Mouse (Mus musculus) liver, postnatal 0 days (tissue): Measurements from ENCODE around the gene Clec2g. TPM values are rescaled to one million over a fixed set of nuclear protein-coding genes. Genes with fewer than 3 reads are reported as not detected.
"Not testable (repeated sequence)": the region's sequence is repeated elsewhere in the genome, so short reads cannot be mapped to it uniquely, and the experiment has no call there.

Source experiments
- ATAC-seq: fragments of 200-750 bp; cut with Nextera tagmentation; 2 replicates; pipeline ENCODE4 v1.8.0; 2017; ENCODE audit warnings: mild to moderate bottlenecking, moderate library complexity
- DNase-seq: peaks from one replicate; pipeline ENCODE4 v3.0.0-alpha.2; 2016
- H3K27ac ChIP-seq: fragments of 300-500 bp; sonication (generic); 2 replicates; pipeline ENCODE4 v1.5.1; 2014; ENCODE audit warnings: antibody characterized with exemption, moderate library complexity, mild to moderate bottlenecking, low read depth
- H3K27me3 ChIP-seq: fragments of 300-500 bp; sonication (generic); 2 replicates; pipeline ENCODE4 v1.6.1; 2014; ENCODE audit warnings: low read length, control low read depth, mixed read lengths; ENCODE audit not compliant: insufficient read depth
- H3K36me3 ChIP-seq: fragments of 300-500 bp; sonication (generic); replicated peaks from 2 replicates; pipeline ENCODE4 v1.6.1; 2014; ENCODE audit warnings: mild to moderate bottlenecking, control low read depth, low read length, moderate library complexity, mixed read lengths; ENCODE audit not compliant: insufficient read depth
- H3K4me1 ChIP-seq: fragments of 300-500 bp; sonication (generic); 2 replicates; pipeline ENCODE4 v1.6.1; 2014; ENCODE audit warnings: antibody characterized with exemption, mild to moderate bottlenecking, control low read depth; ENCODE audit not compliant: insufficient read depth
- H3K4me2 ChIP-seq: fragments of 300-500 bp; sonication (generic); 2 replicates; pipeline ENCODE4 v1.6.1; 2014; ENCODE audit warnings: low read depth, mild to moderate bottlenecking, low read length, moderate library complexity, mixed read lengths
- H3K4me3 ChIP-seq: fragments of 300-500 bp; sonication (generic); 2 replicates; pipeline ENCODE4 v1.5.1; 2014; ENCODE audit warnings: low read depth, low read length
- H3K9ac ChIP-seq: fragments of 300-500 bp; sonication (generic); replicated peaks from 2 replicates; pipeline ENCODE4 v1.6.1; 2014; ENCODE audit warnings: mild to moderate bottlenecking, moderate library complexity
- H3K9me3 ChIP-seq: fragments of 300-500 bp; sonication (generic); 2 replicates; pipeline ENCODE4 v1.6.1; 2016; ENCODE audit warnings: mild to moderate bottlenecking, control low read depth, low read length, mixed read lengths
- CTCF ChIP-seq: sonication (generic); IDR thresholded peaks from 2 replicates; pipeline ENCODE4 v1.5.1; 2016; ENCODE audit warnings: antibody characterized with exemption, low read depth
- EP300 ChIP-seq: IDR thresholded peaks from 2 replicates; pipeline ENCODE4 v1.6.1; 2016; ENCODE audit warnings: antibody characterized with exemption, low read depth, mild to moderate bottlenecking
- WGBS: fragments of 180-500 bp; shearing (Covaris S2); extraction: QIAGEN DNeasy Blood & Tissue Kit; methylation state at CpG from one replicate; pipeline ENCODE4 v1.1.7; 2014; ENCODE audit not compliant: insufficient replicate concordance; 5-methylcytosine and 5-hydroxymethylcytosine counted together
- polyA plus RNA-seq: library from polyadenylated mRNA; unstranded; fragments of >200 nt; fragmentation: Nextera tagmentation; extraction: Ambion mirVana; gene quantifications from 2 replicates; pipeline ENCODE4 v1.2.1, GENCODE M21; 2015

Gene Clec2g
- not detected in 2 replicates for polyA plus RNA-seq

DNA sequence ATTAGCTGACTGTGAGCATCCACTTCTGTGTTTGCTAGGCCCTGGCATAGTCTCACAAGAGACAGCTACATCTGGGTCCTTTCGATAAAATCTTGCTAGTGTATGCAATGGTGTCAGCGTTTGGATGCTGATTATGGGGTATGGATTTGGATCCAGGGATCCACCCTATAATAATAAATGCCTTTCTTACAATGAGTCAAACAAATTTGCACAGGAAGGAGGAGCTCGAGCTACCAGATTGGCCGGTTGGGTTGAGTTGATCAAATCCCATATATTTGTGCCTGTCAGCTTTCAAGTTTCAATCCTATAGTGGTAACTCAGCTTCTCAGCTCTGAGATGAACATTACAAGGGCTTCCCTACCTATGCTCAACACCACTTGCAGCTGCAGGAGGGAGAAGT, at the start of gene Clec2g:
Gene Clec2g, plus strand, starts transcription at position 301 of the 400 bp plus-strand sequence.
- not testable (repeated sequence) for H3K4me3 ChIP-seq, H3K27ac ChIP-seq, ATAC-seq

DNA sequence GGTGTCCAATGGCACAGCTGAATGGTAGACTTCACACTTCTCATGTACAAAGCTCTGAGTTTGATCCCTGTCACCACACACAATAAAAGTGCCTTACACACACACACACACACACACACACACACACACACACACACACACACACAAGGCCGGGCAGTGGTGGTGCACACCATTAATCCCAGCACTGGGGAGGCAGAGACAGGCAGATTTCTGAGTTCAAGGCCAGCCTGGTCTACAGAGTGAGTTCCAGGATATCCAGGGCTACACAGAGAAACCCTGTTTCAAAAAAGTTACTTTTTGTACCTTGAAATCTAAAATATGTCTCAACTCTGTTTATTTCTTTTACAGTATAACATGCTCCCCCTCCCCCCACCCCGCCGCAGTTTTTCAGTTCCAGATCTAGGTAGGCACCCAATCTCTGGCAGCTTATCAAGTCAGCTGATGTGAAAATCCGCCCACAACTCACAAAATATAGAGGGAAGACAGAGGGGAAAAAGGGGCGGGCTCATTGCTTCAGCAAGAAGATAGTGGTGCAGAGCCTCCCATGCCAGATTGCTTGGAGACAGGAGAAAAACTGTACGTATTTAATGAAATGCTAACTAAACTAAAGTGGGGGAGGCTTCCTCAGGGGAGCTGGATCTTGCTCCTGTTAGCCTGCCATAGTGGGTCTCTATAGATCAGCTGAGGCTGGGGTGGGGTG, 46.9 kb upstream of the Clec2g start, which contains the start of gene Clec2i:
Gene Clec2i, plus strand, starts transcription at position 498 of the 700 bp plus-strand sequence.
- WGBS, result 62% methylated on average over 6 of the region's 6 CpGs
- DNase-seq, H3K9me3 ChIP-seq, H3K4me1 ChIP-seq, ATAC-seq, H3K9ac ChIP-seq, H3K27me3 ChIP-seq, H3K36me3 ChIP-seq: not testable (repeated sequence)
- Histone ChIP-seq H3K27ac (0 out of 2 replicates have a peak within 1 kb of the TSS, but pooled peaks have one; percentile 7), H3K4me3 (peak within 1 kb of the TSS; percentile 36), H3K4me2 (peak within 1 kb of the TSS; percentile 58)

More for the DNA sequence above, at the start of gene Clec2g:
- not testable (repeated sequence) for DNase-seq, H3K36me3 ChIP-seq, H3K4me1 ChIP-seq, H3K27me3 ChIP-seq, H3K4me2 ChIP-seq, H3K9me3 ChIP-seq, H3K9ac ChIP-seq
- 76% methylated on average over 4 of the region's 4 CpGs for WGBS

DNA sequence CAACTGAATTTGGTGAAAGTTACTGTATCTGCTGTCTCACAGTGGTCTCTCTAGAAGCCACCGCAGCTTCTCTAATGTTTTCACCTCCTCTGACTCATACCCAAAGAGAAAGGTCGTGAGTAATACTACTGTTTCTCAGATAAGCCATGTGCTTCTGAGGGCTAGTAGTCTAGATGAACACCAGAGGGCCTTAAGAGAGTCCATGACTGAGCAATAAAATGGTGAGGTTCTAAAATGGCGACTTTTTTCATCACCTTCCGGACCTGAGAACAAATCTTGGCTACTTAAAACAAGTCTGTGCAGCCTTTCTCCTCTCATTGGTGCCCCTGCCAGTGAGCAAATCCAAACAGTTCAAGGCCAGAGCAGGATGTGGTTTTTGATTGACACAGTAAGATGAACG, 45.3 kb upstream of the Clec2g start:
- no peak for DNase-seq
- 30% methylated on average over 5 of the region's 5 CpGs for WGBS

DNA sequence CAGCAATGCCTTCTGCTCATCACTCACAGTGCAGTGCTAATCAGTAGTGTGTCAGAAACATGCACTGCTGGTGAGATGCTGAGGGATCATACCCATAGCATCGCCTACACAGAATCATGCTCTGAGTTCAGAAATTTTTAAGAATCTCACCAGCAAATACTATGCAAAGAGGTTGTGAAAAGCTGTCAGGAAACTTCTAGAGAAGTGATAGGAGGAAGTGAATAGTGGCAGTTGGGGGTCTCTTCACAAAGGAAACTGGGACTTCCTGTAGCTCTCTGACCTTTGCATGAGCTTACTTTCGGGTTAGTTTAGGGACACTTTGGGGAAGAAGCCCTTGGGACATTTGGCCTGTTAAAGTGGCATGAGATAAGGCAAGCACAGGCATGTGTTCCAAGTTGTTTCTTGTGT, 43.2 kb upstream of the Clec2g start, which contains the start of gene BC035044:
Gene BC035044, minus strand, starts transcription at position 179 of the 408 bp plus-strand sequence.
- peak; percentile 66; the same call in 1 of the 2 replicates for TF ChIP-seq EP300
- TF ChIP-seq CTCF, result no peak
- WGBS, result 41% methylated on average over 2 of the region's 2 CpGs
- peak within 1 kb of the TSS; percentile 36 for H3K4me3 ChIP-seq

More for the DNA sequence above, 45.3 kb upstream of the Clec2g start:
- peak; percentile 67 for ATAC-seq
- no peaks in the 10 kb centered on the region for H3K27me3 ChIP-seq
- H3K4me2 ChIP-seq, result peak overlapping the region; percentile 58
- no peaks in the 10 kb centered on the region for H3K36me3 ChIP-seq
- no peak overlapping the region for H3K9ac ChIP-seq
- H3K27ac ChIP-seq, result 0 out of 2 replicates have a peak overlapping the region, but pooled peaks have one; percentile 18
- peak overlapping the region; percentile 36 for H3K4me3 ChIP-seq
- no peaks in the 10 kb centered on the region for H3K9me3 ChIP-seq
- no peaks in the 10 kb centered on the region for H3K4me1 ChIP-seq
- TF ChIP-seq CTCF, result peak; percentile 18; the same call in 1 of the 2 replicates
- no peak for TF ChIP-seq EP300

DNA sequence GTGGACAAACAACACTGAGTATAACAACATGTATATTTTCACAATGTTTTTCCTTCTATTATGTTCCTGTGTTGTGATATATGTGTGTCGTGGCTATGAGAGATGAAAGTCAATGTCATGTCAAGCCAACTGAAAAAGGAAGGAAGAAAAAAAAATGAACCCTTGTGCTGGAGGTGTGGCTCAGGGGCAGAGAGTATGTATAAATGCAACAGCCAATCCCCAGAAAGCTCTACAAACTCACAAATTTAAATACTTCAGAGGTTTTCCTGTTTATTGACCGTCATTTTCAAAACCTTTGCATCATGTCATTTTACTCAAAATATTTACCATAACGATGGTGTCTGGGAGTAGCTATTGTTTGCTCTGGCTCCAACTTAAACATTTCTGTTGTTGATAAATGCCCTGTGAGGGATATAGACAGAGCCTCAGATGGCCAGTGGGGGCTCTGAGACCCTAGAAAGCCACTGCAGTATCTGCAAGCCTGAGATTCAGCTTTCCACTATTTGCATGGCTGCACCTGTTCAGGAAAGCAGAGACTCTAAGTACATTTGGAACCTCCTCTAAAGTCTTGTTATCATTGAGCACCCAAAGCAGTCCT, 38.7 kb upstream of the Clec2g start:
- no peaks in the 10 kb centered on the region for H3K9me3 ChIP-seq
- no peak overlapping the region for H3K4me2 ChIP-seq
- no peak overlapping the region for H3K4me3 ChIP-seq
- H3K9ac ChIP-seq, result no peak overlapping the region
- no peaks in the 10 kb centered on the region for H3K27me3 ChIP-seq
- H3K4me1 ChIP-seq, result no peaks in the 10 kb centered on the region
- no peak overlapping the region for H3K27ac ChIP-seq
- TF ChIP-seq CTCF (no peak), EP300 (no peak)
- H3K36me3 ChIP-seq, result no peaks in the 10 kb centered on the region
- WGBS, result 59% methylated on average over 3 of the region's 3 CpGs
- ATAC-seq, result no peak
- DNase-seq, result no peak

More for the DNA sequence above, 43.2 kb upstream of the Clec2g start, which contains the start of gene BC035044:
- no peaks in the 10 kb centered on the region for H3K27me3 ChIP-seq
- DNase-seq, result no peak
- H3K36me3 ChIP-seq, result no peaks in the 10 kb centered on the region
- peak within 1 kb of the TSS; percentile 26; the same call in 1 of the 2 replicates for H3K9ac ChIP-seq
- H3K4me2 ChIP-seq, result peak within 1 kb of the TSS; percentile 58
- H3K4me1 ChIP-seq, result no peaks in the 10 kb centered on the region
- H3K27ac ChIP-seq, result peak within 1 kb of the TSS; percentile 46
- peak; percentile 33 for ATAC-seq
- H3K9me3 ChIP-seq, result no peaks in the 10 kb centered on the region

DNA sequence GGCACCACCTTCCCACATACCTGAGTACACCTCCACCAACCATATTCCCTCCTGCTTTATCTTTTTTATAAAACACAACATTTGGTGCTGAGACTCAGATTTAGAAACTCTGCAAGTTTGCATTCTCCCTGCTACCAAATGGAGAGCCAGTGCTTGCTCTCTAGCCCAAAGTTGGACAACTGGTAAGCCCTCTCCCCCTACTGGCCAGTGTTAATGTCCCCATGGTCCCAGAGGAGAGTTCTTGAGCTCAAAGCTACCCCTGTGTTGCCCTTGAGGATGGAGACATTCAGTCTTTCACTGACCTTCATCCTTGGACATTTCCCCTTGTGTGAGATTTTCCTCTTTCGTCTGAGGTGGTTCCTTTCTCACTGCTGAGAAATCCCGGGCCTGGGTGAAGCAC, 34.1 kb upstream of the Clec2g start:
- WGBS, result 68% methylated on average over 2 of the region's 2 CpGs

DNA sequence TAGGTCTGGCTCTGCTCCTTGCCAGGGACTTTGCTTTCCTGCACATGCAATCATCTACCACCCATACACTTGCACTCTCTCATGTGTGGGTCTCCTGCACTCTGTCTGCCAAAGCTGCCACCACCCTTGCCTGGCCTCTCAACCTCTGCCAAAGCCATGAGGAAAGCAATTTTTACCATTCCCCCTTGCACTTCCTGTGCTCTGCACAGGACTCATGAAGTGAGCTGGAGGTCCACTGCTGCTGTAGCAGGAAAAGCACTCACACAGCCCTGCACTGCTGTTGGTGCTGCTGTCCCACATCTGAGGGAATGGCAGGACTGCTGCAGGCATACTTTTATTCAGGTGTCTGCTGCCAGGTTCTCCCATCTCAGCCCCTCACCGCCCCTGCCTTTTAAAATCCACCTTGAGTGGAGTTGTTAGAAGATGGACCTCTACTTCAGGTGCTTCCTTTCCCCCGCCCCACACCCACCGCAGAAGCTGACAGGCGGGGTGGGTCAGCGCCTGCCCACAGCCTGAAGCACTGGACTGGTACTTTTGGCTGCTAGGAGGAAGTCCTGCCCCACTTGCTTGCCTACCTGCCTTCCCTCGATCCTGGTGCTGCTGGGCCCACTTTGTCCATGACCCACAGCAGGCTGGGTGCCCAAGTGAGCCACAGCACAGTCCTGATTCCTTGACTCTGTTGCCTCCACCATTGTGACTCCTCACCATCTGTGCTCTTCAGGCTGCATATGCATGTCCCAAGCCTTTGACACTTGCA, 33.2 kb upstream of the Clec2g start:
- WGBS, result 77% methylated on average over 6 of the region's 6 CpGs
- H3K27ac ChIP-seq, H3K4me2 ChIP-seq, H3K9me3 ChIP-seq, H3K4me1 ChIP-seq, H3K9ac ChIP-seq, H3K4me3 ChIP-seq, H3K27me3 ChIP-seq, DNase-seq, H3K36me3 ChIP-seq, ATAC-seq: not testable (repeated sequence)

More for the DNA sequence above, 34.1 kb upstream of the Clec2g start:
- H3K9ac ChIP-seq, result no peak overlapping the region
- no peak overlapping the region for H3K27ac ChIP-seq
- no peak for TF ChIP-seq EP300
- 0 out of 2 replicates have a peak, but pooled peaks have one; percentile 21 for TF ChIP-seq CTCF
- no peaks in the 10 kb centered on the region for H3K4me1 ChIP-seq
- no peaks in the 10 kb centered on the region for H3K9me3 ChIP-seq
- no peak overlapping the region for H3K4me2 ChIP-seq
- no peaks in the 10 kb centered on the region for H3K27me3 ChIP-seq
- no peak overlapping the region for H3K4me3 ChIP-seq
- no peaks in the 10 kb centered on the region for H3K36me3 ChIP-seq
- no peak for DNase-seq
- ATAC-seq, result no peak
